Mouse (Mus musculus): ENCODE measurements at regions not wholly inside any gene's neighbourhood (a gene's known extent, or its start where the extent isn't known, plus 50 kb on each side); places are given as distances from the start of the nearest gene placed in this dataset.

DNA sequence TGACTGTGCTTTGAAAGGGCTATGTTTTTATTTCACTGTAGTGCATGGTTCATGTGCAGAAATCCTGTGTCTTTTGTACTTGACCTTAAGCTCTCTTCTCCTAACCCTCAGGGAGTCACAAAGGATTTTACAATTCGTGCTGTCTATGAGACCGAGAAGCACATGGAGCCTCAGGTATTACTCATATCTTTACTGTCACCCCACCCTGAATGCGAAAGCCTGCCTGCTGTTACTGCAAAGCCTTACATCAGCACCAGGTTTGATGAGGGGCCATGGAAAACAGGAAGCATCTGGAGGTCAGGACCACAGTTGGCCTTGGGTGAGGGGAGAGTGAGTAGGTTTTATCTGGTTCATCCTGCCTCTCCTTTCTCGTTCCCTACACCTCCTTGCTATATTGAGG lies 150.3 kb downstream of the Snx19 start:
- DNase-seq = no peak

DNA sequence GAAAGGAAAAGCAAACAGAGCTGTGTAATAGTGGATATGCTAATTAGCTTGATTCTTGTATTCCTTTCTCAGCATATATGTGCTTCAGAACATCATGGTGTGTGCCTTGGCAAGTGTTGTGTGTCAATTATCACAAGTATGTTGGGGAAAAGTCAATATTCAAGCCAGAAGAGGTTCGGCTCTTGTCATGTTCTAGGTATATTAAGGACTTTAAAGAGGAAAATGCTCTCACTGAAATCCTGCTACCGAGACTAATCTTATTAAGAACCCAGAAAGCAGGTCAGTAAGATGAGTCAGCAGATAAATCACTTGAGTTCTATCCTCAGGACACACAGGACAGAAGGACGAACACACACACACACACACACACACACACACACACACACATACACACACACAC lies 148.6 kb downstream of the Snx19 start:
- no peak for DNase-seq

DNA sequence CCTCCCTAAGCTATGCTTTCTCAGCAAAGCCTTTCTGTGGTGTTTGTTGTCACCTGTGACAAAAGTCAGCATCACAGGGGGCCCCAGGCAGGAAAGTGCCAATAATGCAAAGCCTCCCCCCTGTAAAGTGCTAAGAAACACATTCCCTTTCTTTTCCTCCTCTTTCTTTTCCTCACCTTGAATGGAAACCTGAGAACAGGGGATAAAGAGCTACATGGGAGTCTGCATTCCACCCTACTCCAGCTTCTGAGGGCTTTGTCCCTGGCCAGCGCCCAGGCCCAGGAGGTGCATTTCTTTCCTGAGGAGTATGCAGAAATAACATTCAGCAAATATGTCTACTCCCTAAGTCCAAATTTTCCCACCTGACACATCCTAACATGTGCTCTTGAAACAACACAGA lies 146.4 kb downstream of the Snx19 start:
- DNase-seq = no peak

DNA sequence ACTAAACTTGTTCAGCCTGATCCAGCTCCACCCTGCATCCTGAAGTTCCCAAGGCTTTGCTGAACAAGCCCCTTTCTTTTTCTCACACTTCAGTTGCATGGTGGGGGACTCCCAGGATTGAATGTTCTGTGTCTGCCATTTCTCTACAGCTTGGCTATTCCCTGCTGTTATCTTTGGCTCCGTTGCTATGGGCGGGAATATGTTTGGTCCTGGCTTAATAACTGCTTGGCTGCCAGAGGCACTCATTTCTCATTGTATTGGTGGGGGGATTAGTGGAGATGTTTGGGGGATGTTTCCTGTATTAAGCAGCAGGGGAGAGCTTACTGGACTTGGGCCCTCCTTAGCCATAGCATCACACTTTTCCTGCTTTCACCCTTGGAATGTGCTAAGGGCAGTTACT lies 144.1 kb downstream of the Snx19 start:
- DNase-seq = no peak

DNA sequence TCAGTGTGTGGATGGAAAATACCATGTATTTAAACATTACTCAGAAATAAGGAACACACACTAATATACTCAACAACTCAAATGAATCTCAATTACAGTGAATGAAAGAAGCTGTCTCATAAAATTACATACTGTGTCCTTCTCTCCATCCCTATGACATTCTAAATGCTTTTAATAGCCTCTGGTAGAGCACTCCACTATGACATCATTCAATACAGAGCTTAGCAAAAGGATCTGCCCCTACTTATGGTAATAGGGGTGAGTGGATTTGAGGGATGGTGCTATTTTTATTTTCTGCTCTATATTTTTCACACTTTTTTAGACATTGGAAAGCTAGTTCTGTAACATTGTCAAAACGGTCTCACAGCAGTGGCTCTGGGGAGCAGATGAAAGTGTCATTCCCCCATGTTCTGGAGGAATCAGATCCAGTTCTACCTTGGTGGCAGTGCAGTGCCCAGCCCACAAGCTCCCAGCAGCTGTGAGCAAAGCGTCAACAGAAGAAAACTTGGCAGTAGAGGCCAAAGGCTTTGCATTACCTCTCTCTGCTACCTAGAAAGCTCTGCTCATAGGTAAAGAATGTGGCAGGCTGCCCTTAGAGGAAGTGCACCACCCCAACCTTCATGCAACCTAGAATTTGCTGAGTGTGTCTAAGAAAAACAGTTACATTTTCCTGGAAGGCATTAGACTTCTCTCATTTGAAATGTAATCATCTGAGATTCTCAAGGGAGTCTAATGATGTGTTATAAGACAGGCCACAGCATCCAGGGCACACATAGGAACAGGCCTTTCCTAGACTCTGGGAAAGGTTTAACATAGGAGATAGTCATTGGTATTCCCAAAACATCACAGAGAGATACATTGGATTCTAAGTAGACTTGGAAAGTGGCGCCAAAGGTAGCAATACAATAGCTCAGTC lies 138.1 kb downstream of the Snx19 start:
- peak; percentile 29 for DNase-seq

DNA sequence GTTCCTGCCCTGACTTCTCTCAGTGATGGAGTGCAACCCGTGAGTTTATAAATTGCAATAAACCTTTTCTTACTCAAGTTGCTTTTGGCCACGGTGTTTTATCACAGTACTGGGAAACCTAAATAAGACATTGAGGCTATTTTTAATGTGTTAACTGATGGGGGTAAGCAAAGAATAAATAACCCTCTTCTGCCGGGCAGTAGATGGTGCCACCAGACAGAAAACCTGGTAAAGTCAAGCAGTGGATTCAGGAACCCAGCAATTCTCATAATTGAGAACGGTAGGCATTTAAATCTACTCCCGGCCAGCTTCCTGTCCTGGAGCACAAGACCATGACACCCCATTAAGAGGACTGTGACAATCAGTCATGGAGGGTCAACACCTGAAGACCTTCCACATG lies 136.5 kb downstream of the Snx19 start:
- DNase-seq = no peak

DNA sequence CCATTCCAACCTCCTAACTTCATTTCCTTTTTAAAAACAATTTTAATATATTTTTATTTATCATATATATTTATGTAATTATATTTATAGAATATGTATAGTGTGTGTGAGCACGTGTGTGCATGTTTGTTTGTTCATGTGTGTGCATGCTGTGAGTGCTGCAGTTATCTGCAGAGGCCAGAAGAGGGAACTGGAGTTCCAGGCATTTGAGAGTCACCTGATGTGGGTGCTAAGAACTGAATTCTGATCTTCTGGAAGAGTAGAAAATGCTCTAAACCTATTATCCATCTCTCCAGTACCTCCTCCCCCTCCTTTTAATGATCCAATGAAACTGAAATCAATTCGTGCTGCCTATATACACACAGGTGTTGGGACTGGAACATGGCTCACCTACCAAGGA lies 128.0 kb downstream of the Snx19 start:
- DNase-seq = no peak

DNA sequence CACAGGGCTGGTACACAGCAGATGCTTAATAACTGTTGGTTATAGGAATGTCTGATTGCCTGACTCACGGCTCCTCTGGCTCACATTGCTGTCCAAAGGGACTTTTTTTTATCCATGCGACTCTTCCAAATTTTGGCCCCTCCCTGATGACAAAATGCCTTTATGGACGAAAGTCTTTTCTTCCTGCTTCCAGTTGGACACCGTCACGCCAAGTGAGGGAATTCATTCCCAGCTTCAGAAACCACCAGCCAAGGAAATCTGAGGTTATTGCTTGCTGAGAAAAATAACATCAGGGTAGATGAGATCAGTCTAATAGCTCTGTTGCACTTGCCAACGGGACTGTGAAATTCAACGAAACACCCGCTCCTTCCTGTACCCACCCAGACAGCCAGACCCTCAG lies 125.8 kb downstream of the Snx19 start:
- DNase-seq = peak; percentile 29

DNA sequence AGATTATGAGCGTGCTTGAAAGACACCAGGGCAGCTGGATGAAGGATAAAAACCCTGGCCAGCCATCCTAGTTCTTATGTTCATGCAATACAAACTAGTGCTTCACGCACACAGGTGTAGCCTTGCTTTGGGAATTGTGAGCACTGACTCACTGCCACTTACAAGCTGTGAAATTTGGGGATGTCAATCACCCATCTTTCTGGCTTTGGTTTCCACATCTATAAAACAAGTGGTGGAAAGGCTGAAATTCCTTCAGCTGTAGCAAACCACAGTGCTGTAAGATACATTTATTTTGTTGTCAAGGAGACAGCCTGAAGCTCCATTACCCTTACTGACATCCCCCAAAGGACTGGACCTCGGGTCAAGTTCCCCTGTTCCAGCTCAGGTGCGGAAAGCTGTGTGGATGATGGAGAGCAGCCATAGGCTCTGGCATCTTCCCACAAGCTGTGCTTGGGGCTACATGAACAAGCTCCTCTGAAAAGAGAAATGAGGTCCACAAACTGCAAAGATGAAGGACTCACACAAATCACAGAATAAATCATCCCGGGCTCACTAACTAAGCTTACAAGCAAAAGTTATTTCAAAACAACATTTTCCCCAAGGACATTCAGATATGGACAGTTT lies 123.1 kb downstream of the Snx19 start:
- no peak for DNase-seq

DNA sequence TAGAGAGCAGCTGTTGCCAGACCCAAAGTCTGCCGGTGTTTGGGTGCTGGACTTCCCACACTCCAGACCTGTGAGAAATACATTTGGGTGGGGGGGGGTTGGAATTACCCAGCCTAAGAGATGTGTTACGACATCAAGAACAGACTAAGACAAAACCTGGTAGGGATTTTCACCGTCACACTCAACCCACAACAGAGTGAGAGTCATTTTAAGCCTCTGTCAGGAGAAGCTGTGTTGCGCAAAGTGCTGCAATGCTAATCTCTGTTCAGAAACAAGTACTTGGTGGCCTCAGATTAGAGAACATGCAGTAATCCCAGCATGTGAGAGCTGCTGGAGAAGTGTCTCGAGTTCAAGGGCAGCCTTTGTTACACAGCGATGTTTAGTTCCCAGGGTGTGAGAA lies 113.0 kb downstream of the Snx19 start:
- no peak for DNase-seq

DNA sequence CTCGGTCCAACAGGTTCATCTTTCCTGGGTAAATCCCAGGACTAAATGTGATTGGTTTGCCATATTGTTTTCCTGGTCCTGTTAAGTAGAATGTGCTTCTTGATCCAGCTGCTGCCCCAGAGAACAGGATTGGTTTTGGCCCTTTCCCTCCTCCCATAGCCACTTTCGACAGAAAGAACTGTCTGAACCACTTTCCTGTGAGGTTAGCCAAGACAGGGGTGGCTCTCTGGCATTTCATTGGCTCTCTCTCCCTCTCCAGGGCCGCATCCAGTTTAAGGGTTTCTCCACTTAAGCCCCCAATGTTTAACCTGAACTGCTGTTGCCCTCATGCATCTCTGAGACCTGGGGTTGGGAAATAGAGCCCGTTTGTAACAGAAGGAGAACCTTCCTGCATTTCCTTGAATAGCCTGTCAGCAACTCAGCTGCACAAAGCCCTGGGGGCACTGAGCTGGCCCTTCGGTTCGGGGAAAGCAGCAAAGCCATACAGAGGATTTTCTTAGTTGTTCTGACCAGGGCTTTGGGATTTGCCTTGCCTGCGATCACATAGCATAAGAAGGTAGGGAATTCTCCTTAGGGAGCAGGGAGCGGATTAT lies 109.7 kb downstream of the Snx19 start:
- DNase-seq = no peak

DNA sequence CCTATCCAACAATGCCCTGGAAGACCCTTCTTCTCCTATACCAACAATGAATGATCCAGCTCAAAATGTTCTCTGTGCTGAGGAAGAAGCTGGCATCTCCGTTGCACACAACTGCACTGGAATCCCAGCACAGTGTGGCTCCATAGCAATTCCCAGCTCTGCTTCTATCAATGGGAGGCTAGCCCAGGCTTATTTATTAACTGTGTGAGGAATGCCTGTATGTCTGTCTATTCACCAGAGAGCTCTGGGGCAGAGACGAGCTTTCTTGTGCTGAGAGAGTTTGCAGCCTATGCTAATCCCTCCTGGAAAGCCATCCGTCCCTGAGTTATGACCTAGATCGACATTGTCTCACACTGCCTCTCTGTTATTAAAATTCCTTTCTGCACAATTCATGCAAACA lies 108.1 kb downstream of the Snx19 start:
- no peak for DNase-seq

DNA sequence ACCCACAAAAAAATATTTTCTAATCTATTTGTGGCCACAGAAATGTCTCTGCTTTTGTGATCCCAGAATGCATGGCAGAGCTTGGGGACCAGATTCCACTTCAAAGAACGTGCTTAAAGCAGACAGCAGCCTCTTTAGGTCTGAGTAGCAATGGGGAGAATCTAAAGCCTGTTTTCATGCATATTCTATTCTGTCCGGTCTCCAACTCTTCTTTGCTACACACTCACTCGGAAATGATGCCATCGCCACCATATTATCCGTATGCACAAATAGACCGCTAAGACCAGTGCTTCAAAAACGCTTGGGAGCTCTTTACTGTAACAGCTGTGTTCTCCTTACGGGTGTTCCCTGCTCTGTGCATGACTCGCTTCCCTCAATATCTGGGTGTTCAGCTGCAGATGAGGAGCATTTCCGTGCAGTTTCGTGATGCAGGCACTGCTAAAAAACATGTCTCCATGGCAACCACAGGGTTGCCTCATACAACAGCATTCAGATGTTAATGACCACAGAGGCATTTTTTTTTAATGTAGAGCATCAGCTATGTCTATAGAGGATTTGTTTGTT lies 107.0 kb downstream of the Snx19 start:
- DNase-seq = no peak

DNA sequence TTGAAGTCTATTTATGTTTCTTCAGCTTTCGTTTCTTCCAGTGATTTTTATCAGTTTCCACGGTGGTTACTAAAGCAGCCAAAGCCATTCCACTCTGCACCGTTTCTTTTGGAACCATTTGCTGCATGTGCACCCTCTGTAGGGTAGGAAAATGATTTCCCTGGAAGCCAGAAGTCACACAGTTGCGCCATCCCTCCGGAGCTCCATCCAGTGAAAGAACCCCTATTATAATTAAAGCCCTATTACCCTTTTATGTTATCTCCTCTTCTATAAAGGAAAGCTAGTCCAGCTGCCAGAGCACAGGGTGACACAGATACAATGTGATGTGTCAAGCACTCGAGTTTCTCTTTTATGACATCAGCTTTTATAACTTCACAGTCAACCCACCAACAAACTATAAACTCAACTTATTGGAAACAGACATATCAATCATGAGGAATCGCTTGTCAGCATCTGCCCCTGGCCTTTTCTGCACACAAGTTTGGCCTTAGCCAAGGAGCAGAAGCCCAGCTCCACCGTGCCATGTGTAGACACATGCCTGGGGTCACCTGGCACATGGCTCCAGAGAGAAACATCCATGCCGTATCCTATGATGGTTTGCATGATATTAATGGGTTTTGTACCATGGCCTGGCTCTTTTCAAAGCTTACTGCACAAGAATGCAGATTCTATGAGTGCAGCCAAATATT lies 106.3 kb downstream of the Snx19 start:
- DNase-seq = no peak

DNA sequence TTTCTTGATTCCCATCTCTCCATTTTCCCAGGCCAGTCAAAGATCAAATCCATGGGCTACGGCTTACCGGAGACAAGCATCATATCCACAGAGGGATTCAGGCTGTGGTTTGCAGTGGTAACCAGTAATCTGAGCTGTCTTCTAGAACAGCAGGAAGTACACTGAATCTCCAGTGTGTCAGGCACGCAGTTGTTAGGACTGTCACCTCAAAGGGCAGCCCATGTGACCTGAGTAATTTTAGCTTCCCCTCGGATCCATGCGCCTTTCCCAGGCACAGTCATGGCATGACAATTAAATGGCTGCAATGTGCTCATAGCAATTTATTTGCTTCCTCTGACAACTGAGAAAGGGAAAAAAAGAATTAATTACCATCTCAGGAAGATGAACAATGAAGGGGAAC lies 98.2 kb downstream of the Snx19 start:
- no peak for DNase-seq

DNA sequence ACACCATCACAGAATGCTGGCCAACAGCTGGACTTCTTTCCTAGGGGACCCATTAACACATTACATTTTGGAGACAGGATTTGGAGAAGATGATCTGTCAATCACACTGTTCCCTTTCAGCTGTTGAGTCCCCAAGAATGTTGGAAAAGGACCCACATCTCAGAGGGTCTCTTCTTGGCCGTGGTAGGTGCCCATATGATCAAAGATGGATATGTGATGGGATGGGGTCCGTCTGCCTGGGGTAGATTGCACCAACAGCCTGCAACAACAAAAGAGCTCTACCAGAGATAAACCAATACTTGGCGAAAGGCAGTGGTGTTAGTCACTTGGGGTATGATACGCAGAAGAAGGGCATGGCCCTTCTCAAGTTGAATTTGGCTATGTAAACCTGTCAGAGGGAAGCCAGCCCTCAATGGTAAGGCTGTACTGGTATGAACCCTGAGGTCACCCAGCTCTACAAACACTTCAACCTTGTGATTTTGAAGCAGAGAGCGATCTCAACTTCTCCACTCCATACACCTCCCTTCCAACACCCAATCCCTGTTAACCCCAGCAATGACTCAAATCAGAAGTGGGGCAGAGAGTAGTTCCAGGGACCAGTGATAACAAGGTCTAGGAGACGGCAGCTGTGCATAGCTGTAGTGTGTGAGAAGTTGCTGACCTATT lies 97.6 kb downstream of the Snx19 start:
- no peak for DNase-seq

DNA sequence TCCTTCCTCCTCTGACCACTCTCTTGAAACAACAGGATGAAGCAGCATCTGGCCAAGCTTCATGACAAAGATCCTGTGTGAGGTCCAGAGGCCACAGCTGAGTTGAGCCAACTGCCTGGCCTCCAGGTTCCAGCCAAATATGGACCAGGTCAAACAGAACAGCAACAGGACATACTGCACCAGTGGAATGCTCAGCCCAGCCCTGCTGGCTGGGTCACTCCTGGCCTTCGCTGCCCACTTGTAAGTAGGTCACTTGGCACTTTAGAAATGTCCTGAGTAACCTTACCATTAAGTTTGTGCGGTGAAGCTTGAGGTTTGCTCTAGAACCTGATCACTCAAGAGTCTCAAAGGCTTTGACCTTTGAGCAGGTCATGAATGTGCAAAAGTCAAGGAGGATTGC lies 96.9 kb downstream of the Snx19 start:
- DNase-seq = no peak

DNA sequence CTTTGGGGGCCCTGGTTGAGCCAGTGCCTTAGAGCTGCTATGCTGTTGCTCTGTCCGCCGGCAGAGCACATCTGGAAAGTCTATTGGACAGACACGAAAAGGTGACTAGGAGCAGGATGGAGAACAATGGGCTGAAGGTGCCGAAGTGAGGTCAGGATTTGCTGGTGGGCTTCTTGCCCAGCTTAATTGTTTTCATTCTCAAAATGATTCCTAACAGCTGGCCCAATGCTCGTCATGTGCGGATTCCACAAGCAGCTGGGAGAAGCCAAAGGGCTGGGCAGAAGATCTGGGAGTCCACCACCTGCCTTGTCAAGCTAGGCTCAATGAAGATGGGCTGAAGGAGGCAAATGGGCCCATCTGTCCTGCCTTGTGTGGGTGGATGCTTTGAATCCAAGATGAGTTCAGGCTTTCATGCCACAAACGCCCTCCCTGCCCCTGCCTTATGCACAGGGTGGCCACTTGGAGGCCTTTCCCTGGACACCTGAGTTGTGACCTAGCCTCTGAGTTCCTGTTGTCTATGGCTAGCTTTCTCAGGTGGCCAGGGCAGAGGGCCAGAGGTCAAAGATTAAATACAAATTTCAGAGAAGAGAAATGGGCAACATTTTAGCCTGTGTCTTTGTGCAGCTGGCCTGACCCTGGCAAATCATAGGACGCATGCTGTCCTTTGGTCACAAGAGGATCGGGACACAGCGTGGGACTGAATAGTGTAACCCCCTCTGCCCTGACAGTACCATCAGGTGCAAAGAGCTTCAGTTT lies 95.9 kb downstream of the Snx19 start:
- peak; percentile 24 for DNase-seq

DNA sequence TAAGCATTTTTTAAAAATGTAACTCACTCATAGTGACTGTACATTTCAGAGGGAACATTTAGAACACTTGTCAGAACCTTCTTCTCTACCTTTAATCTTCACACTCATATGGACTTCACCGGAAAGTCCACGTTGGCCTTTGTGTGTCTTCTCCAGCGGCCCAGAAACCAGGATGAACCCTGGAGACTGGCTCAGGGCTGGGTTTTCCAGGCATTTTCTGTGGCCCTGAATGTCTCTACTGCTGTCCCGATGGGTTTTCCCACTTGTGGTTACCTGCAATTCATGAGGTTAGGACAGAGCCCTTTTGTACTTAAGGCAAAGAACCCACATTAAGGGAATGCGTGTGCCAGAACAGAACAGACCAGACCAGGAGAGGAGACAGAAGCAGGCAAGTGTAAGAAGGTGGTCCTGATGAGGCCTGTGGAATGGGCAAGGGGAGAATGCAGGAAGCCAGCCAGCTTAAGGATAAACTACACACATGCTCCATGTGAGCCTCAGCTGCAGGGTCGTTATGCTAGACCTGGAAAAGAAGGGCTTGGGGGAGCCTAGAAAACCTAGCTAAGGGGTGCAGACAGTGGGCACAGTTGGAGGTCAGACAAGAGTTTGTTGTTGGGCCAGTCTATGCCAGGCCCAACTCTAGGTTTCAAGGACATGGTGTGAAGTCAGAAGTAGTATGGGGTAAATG lies 94.8 kb downstream of the Snx19 start:
- no peak for DNase-seq

DNA sequence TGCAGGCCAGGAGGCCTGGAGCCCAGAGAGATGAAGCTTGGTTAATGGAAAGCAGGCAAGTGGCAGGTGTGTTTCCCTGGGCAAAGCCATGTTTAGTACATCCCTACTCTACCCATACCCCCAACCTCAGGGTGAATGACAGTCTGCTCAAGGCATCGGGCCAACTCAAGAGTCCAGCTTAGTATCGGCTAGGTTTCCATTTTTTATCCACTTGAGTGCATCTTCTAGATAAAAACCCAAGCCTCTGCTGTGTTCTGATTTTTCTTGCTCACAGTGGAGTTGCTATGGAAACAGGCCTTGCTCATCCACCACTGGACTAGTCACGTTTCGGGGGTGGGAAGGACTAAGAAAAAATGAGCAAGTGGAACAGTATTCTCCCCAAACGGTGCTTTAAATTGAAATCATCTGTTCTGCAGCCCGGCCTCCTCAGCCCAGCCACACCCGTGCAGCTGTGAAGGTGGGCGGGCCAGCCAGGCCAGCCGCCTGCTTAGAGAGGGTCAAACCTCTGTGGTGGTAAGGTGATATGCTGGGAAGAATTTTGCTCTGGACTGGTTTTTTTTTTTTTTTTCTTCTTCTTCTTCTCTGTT lies 94.0 kb downstream of the Snx19 start:
- DNase-seq = no peak

DNA sequence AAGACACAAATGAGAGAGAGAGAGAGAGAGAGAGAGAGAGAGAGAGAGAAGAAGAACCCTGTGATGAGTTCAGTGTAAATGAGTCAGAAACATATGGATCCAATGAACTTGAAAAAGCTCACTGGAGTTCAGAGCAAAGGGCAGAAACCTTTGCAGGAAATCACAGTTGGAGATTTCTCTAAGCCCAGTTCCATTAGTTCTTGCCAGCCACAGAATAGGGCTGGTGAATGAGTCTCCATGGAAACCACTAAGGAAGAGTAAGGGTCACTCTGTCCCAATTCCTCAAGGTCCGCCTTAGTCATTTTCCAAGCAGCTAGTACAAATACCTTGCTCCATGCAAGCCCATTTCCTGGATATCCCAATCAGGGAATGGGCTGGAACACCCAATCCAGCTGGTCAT lies 93.2 kb downstream of the Snx19 start:
- DNase-seq = no peak
